Mouse (Mus musculus) liver, postnatal 0 days (tissue): ENCODE results near the gene Tecpr2.

Experiments used
- CTCF ChIP-seq: sonication (generic); IDR thresholded peaks from 2 replicates; pipeline ENCODE4 v1.5.1; 2016; ENCODE audit warnings: antibody characterized with exemption, low read depth
- EP300 ChIP-seq: IDR thresholded peaks from 2 replicates; pipeline ENCODE4 v1.6.1; 2016; ENCODE audit warnings: antibody characterized with exemption, low read depth, mild to moderate bottlenecking

DNA sequence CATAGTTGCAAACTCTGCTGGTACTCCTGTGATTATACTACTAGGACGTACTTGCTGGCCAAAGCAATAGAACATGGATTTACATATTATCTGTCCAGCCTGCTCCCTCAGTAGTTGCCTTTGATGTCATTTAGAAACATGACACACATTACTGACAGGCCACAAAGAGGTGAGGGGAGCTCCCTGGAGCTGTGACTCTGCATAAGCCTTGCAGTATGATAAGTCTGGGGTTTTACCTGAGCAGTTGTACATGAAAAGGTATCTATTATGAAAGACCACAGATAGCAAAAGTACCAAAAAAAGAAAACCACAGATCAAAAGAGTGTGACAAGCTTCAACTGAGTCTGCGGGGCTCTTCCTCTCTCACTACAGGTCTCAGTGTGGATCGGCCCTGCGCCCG, 50.3 kb downstream of the Tecpr2 start:
- TF ChIP-seq CTCF, result no peak
- TF ChIP-seq EP300, result no peak
